Mouse (Mus musculus) left cerebral cortex, postnatal 10 days (tissue): ENCODE data around the gene Spg20. TPM values are rescaled to one million over a fixed set of nuclear protein-coding genes. Genes with fewer than 3 reads are reported as not detected.

Experiments used
- DNase-seq, 2 experiments: peaks; one replicate each; pipeline ENCODE4 v3.0.0; 2021 to 2022; ENCODE audit warnings: low spot score in 2 of 2, mixed read lengths in 1 of 2; ENCODE audit errors: extremely low spot score in 1 of 2
- intact Hi-C: fragments of 180-260 bp; cut with DNase I; formaldehyde crosslinking; loops from one replicate; pipeline ENCODE4 v1.15.1; 2025
- total RNA-seq, 2 experiments: library from RNA; stranded (reverse); gene quantifications; 2 replicates each; pipeline ENCODE4 v1.2.3; 2021

Gene Spg20
- total RNA-seq, 2 experiments from 2014 or later, result 13.6 to 20.2 TPM

DNA sequence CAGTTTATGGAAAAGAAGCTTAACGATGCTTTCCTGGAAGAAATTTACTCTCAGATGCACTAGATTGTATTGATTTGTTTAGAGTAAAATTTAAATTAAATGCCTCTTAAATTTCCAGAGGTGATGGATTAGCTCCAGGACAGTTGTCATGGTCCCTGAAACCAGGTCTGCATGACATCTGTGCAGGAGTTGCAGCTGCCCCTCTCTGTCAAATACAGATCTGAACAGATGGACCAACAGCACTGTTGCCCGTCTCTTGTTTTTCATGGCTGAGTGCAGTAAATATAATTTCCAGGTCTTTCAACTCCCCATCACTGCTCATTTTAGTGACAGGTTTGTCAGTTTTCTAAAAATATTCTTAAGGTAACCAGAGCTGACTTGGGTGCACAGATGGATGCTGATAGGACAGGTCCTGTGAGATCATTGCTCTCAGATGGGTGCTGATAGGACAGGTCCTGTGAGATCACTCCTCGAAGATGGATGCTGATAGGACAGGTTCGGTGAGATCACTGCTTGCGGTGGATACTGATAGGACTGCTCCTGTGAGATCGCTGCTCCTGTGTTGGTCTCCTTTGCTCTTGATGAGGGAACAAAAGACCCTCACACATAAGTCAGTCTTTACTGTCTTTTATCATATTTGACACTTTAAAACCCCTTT lies 19.8 kb downstream of the Spg20 start:
- intact Hi-C loops, result no loop called here
- no peak for DNase-seq

DNA sequence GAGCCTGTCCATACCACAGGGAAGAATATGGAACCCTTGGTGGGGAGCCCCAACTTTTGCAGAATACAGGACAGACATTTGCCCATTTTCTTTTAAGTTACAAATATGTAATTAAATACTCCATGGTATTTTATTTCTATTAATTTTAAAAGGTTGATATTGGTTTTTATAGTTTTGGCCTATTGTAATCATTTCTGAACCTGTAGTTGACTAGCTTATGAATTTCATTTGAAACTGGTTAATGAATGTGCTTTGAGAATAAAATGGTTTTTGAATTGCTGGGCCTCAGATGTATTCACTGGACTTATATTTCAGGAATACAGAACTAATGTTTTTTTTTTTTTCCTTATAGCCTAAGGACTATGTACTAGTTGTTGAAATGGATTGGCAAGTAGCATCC lies 25.1 kb downstream of the Spg20 start, which contains the start of gene Ccdc169:
Gene Ccdc169 (plus strand): TSS at position 301 of the 400 bp plus-strand sequence.
- intact Hi-C loops, result no loop called here
- no peak for DNase-seq

DNA sequence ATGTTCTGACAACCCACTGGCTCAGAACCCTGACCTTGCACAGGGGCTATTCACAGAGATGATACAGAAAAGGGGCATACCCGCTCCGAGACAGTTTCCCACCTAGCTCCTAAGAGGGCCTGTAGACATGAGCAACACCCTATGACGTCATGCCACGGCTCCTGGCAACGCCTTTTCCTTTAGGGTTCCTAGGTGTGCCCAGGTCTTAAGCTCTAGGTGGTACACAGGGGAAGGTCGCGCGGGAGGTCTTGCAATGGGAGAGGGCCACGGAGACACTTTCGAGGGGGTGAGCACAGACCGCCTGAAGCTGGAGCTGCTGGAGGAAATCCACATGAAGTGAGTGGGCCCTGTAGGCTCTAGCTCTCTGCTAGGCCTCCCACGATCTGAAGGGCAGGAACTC lies 27.9 kb downstream of the Spg20 start:
- intact Hi-C loops, result no loop called here
- DNase-seq, result no peak

GRCm38 (mm10) chr3:55141401-55141800 lies 29.5 kb downstream of the Spg20 start:
- no peak for DNase-seq
- intact Hi-C loops, result no loop called here

DNA sequence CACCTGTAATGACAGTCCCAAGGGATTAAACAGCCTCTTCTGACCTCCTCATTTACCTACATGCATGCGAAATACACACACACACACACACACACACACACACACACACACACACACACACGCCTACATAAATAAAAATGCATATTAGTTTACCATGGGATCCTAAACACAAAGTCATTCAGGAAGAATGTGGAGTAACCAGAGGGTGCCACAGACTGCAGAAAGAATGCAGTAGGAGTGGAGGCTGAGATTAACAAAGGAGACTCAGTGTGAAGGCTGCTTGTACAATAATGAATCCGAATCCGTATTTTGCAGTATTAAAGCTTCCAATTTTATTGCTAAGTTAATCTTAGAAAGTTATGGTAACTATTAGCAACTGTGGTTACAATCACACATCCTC lies 33.0 kb downstream of the Spg20 start:
- DNase-seq, result no peak
- intact Hi-C loops, result no loop called here

- intact Hi-C loops, result no loop called here
- no peak for DNase-seq
These were observed 34.5 kb downstream of the Spg20 start for GRCm38 (mm10) chr3:55146441-55146840.

DNA sequence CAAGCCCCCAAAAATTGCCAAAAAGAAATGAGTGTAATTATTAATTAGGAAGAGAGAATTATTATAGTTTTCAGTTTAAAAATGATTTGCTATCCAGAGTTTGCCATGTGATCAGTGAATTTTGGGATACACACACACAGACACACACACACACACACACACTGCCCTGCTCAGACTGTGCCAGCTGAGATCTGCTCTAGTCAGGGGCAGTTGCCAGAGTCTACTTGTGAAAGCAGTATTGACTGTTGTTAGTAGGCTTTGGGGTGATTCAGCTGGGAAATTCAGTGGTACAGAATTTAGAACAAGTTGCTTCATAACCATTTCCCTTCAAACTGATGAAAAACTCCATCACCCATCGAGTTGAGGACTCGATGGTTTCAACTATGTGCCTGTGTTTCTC lies 35.2 kb downstream of the Spg20 start:
- no peak for DNase-seq

GRCm38 (mm10) chr3:55148091-55148490 lies 36.2 kb downstream of the Spg20 start:
- DNase-seq, result no peak
- intact Hi-C loops, result no loop called here

More for the DNA sequence above, 35.2 kb downstream of the Spg20 start:
- intact Hi-C loops, result no loop called here

GRCm38 (mm10) chr3:55151656-55152433 lies 39.9 kb downstream of the Spg20 start:
- intact Hi-C loops, result loop anchor here (2.0 to 10.0 kb wide), 4 partner anchors 71 to 337 kb away; partner anchors contain the start of gene Dclk1
- DNase-seq, result peak; percentile 56 to 67

- intact Hi-C loops, result loop anchor here (2.0 to 10.0 kb wide), 3 partner anchors 92 to 338 kb away; partner anchors contain the start of gene Dclk1
- no peak for DNase-seq
These were observed 40.9 kb downstream of the Spg20 start for GRCm38 (mm10) chr3:55152673-55153334.

- intact Hi-C loops, result loop anchor here (10.0 kb wide), 2 partner anchors 91 to 339 kb away; partner anchors contain the start of gene Dclk1
- DNase-seq, result no peak
These were observed 42.3 kb downstream of the Spg20 start for GRCm38 (mm10) chr3:55154163-55154562.

- peak in 1 of 2 experiments; percentile 24 for DNase-seq
- intact Hi-C loops, result loop anchor here (10.0 kb wide), 2 partner anchors 87 to 343 kb away; partner anchors contain the start of gene Dclk1
These were observed 45.5 kb downstream of the Spg20 start for GRCm38 (mm10) chr3:55157413-55157812.

- intact Hi-C loops, result no loop called here
- no peak for DNase-seq
These were observed 49.2 kb downstream of the Spg20 start for GRCm38 (mm10) chr3:55161144-55161543.

DNA sequence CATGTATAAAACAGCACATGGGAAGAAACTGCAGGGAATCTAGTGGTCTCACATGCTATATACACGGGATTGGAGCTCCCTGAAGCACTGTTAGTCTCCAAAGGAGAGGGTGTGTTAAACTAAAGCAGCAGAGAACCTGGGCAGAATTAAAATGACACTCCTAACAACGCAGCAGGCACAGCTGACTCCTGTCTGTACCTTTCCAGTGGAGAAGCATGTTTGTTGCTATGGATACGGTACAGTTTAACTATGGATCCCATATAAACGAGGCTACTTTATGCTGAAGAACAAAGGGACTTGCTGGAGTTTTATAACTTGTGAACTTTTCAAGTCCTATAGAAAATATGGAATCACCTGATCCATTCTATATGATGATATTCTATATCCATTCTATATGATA lies 51.6 kb downstream of the Spg20 start:
- DNase-seq, result no peak
- intact Hi-C loops, result no loop called here

- no peak for DNase-seq
- intact Hi-C loops, result no loop called here
These were observed 60.6 kb downstream of the Spg20 start for GRCm38 (mm10) chr3:55172478-55172877.

- intact Hi-C loops, result no loop called here
- no peak for DNase-seq
These were observed 65.4 kb downstream of the Spg20 start for GRCm38 (mm10) chr3:55177271-55177670.

DNA sequence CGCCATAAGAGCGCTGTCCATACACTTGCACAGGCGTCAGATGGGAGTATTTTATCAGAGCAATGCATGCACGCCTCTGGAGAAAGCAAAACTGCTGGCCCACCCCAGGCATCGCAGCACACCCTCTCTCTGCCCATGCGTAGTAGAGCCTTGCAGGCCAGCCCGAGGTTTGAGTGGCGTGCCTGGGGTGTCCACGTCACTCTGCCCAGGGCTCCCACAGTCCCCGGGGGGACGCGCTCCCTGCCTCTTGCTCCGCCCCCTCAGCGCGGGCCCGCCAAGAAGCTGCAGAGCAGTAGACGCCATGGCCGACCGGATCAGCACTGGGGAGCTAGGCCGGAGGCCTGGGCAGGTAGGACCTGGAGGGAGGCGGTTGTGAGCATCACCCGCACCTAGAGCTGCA lies 69.9 kb downstream of the Spg20 start, which contains the start of gene Sohlh2:
Gene Sohlh2 (plus strand): TSS at position 263 of the 400 bp plus-strand sequence.
- peak in 1 of 2 experiments; percentile 31 for DNase-seq
- intact Hi-C loops, result no loop called here
